Mouse (Mus musculus) splenic B cell, adult 2 months (primary cell): ENCODE measurements around the gene Cdh11.
"Not testable (repeated sequence)": the region's sequence is repeated elsewhere in the genome, so short reads cannot be mapped to it uniquely, and the experiment has no call there.

Experiments used
- DNase-seq: peaks from one replicate; pipeline ENCODE4 v3.0.0-alpha.2; 2011; ENCODE audit warnings: low read depth, low spot score
- H3K27me3 ChIP-seq: 2 replicates; pipeline ENCODE4 v1.6.1; 2012; ENCODE audit warnings: mild to moderate bottlenecking, low read length, moderate library complexity, mixed read lengths; ENCODE audit not compliant: control insufficient read depth, poor library complexity, insufficient read depth, severe bottlenecking
- H3K36me3 ChIP-seq: 2 replicates; pipeline ENCODE4 v1.6.1; 2012; ENCODE audit warnings: mild to moderate bottlenecking, low read length, moderate library complexity, mixed read lengths; ENCODE audit not compliant: control insufficient read depth, poor library complexity, insufficient read depth, severe bottlenecking

Cdh11 gene

GRCm38 (mm10) chr8:102740963-102741362 lies 44.5 kb downstream of the Cdh11 start:
- Histone ChIP-seq H3K36me3 (no peaks in the 10 kb centered on the region), H3K27me3 (no peaks in the 10 kb centered on the region)
- no peak for DNase-seq

GRCm38 (mm10) chr8:102738961-102739487 lies 46.4 kb downstream of the Cdh11 start:
- DNase-seq: no peak
- Histone ChIP-seq H3K27me3 (no peaks in the 10 kb centered on the region), H3K36me3 (no peaks in the 10 kb centered on the region)

- no peaks in the 10 kb centered on the region for H3K36me3 ChIP-seq
- no peak for DNase-seq
- H3K27me3 ChIP-seq: no peaks in the 10 kb centered on the region
Observed at GRCm38 (mm10) chr8:102738395-102738794, 47.0 kb downstream of the Cdh11 start.

- no peak for DNase-seq
- Histone ChIP-seq H3K27me3 (no peaks in the 10 kb centered on the region), H3K36me3 (no peaks in the 10 kb centered on the region)
Observed at GRCm38 (mm10) chr8:102734419-102734818, 51.0 kb downstream of the Cdh11 start.

GRCm38 (mm10) chr8:102726206-102726935 lies 59.1 kb downstream of the Cdh11 start:
- Histone ChIP-seq H3K36me3 (no peaks in the 10 kb centered on the region), H3K27me3 (no peaks in the 10 kb centered on the region)
- no peak for DNase-seq

- DNase-seq: no peak
- H3K27me3 ChIP-seq: no peaks in the 10 kb centered on the region
- H3K36me3 ChIP-seq: no peaks in the 10 kb centered on the region
Observed at GRCm38 (mm10) chr8:102725496-102725895, 59.9 kb downstream of the Cdh11 start.

- DNase-seq: no peak
- Histone ChIP-seq H3K27me3 (no peaks in the 10 kb centered on the region), H3K36me3 (no peaks in the 10 kb centered on the region)
Observed at GRCm38 (mm10) chr8:102715956-102716355, 69.5 kb downstream of the Cdh11 start.

- Histone ChIP-seq H3K27me3 (no peaks in the 10 kb centered on the region), H3K36me3 (no peaks in the 10 kb centered on the region)
- DNase-seq: no peak
Observed at GRCm38 (mm10) chr8:102707305-102707704, 78.1 kb downstream of the Cdh11 start.

GRCm38 (mm10) chr8:102705376-102705905 lies 80.0 kb downstream of the Cdh11 start:
- no peaks in the 10 kb centered on the region for H3K27me3 ChIP-seq
- DNase-seq: no peak
- H3K36me3 ChIP-seq: no peaks in the 10 kb centered on the region

- Histone ChIP-seq H3K36me3 (no peaks in the 10 kb centered on the region), H3K27me3 (no peaks in the 10 kb centered on the region)
- no peak for DNase-seq
Observed at GRCm38 (mm10) chr8:102700245-102700644, 85.2 kb downstream of the Cdh11 start.

- no peak for DNase-seq
- H3K36me3 ChIP-seq: no peaks in the 10 kb centered on the region
Observed at GRCm38 (mm10) chr8:102698232-102698837, 87.1 kb downstream of the Cdh11 start.

GRCm38 (mm10) chr8:102693465-102693864 lies 92.0 kb downstream of the Cdh11 start:
- H3K36me3 ChIP-seq: no peaks in the 10 kb centered on the region
- no peak for DNase-seq
- no peaks in the 10 kb centered on the region for H3K27me3 ChIP-seq

More at GRCm38 (mm10) chr8:102698232-102698837, 87.1 kb downstream of the Cdh11 start:
- H3K27me3 ChIP-seq: no peaks in the 10 kb centered on the region

GRCm38 (mm10) chr8:102685491-102685890 lies 100.0 kb downstream of the Cdh11 start:
- not testable (repeated sequence) for H3K36me3 ChIP-seq, DNase-seq, H3K27me3 ChIP-seq

GRCm38 (mm10) chr8:102685023-102685422 lies 100.4 kb downstream of the Cdh11 start:
- Histone ChIP-seq H3K36me3 (no peaks in the 10 kb centered on the region), H3K27me3 (no peaks in the 10 kb centered on the region)
- no peak for DNase-seq

- Histone ChIP-seq H3K27me3 (no peaks in the 10 kb centered on the region), H3K36me3 (no peaks in the 10 kb centered on the region)
- DNase-seq: no peak
Observed at GRCm38 (mm10) chr8:102677148-102677547, 108.3 kb downstream of the Cdh11 start.
